Mouse (Mus musculus): Measurements from ENCODE around the gene Alg12. TPM values are rescaled to one million over a fixed set of nuclear protein-coding genes. Genes with fewer than 3 reads are reported as not detected.

The Alg12 gene
- polyA plus RNA-seq, 1 experiment from 2014 or later: 9.8 TPM

DNA sequence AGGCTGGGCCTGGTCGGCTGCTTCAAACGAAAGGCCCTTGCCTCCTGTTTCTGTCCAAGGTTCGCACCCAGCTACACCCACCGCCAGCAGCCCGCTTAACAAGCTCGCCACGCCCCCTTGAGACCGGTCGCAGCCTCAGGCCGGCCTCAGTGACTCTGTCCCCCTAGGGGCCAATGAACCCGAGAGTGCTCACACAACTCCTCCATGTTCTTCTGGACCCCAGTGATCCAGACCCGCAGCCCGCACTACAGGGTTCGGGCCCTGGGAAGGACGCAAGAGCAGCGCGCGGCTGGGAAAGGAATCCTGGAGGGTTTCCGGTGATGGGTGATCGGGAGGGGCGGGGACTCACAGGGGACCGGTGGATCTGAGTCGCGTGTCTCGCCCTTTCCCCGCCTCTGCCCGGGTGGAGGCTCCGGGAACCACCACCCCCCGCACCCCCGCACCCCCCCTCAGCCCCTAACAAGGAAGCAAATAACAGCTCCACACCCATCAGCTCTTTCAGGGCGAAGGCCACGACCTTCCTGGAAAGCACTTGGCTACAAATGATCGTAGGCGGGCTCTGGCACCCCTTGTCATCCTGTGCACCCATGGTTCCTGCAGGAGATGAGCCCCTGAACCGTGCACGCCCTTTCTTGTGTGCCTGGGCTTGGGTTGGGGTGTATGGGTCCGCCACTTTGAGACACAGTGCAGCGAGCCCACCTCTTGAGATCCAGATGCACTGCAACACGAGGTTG is 18.2 kb upstream of the Alg12 start:
- H3K4me2 ChIP-seq (ENCODE audit: low read length): peak overlapping the region; percentile 69
- WGBS: under 1% methylated on average over 39 of the region's 39 CpGs
- peak; percentile 49; the same call in 1 of the 2 replicates for TF ChIP-seq CTCF (IDR thresholded peaks at IDR 0.05; ENCODE audit: low read depth)
- peak overlapping the region; percentile 64; the same call in 1 of the 2 replicates for H3K27ac ChIP-seq
- peak; percentile 68 for DNase-seq (ENCODE audit: low spot score)
- H3K27me3 ChIP-seq (ENCODE audit: insufficient read depth, low read length): no peaks in the 10 kb centered on the region
- ATAC-seq (replicated peaks; ENCODE audit: low FRiP score, low read depth): peak; percentile 30
- H3K4me1 ChIP-seq (replicated peaks; ENCODE audit: insufficient read depth, low read length): peaks cover 24% of the 10 kb centered on the region
- no peaks in the 10 kb centered on the region for H3K36me3 ChIP-seq (ENCODE audit: insufficient read depth, low read length)
- H3K4me3 ChIP-seq (replicated peaks; ENCODE audit: low read depth, low read length): peak overlapping the region; percentile 38
- no peaks in the 10 kb centered on the region for H3K9me3 ChIP-seq (replicated peaks; ENCODE audit: low read length)
- peak overlapping the region; percentile 49; the same call in 1 of the 2 replicates for H3K9ac ChIP-seq (ENCODE audit: low read depth, low read length)

DNA sequence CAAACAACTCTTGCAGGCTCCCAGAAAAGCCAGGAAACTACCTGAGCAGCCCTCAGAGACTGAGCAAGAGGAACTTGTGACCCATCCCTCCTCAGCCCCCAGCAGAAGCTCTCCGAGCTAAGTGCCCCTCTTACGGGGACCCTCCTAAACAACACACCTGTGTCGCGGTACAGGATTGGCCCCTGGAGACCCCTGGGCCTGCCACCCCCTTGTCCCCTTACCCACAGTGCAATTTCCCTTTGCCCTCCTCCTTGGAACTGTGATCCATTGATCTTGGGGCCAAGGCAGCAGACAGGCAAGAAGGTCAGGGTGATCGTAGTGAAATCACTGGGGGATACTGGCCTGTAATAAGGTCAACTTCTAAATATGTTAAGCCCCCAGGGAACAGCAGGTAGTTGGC is 17.5 kb upstream of the Alg12 start:
- ATAC-seq (replicated peaks; ENCODE audit: low FRiP score, low read depth) (no peak), DNase-seq (ENCODE audit: low spot score) (no peak)
- H3K27me3 ChIP-seq (ENCODE audit: insufficient read depth, low read length): no peaks in the 10 kb centered on the region
- 60% methylated on average over 5 of the region's 5 CpGs for WGBS
- H3K4me3 ChIP-seq (replicated peaks; ENCODE audit: low read depth, low read length): no peak overlapping the region
- H3K36me3 ChIP-seq (ENCODE audit: insufficient read depth, low read length): no peaks in the 10 kb centered on the region
- peak overlapping the region; percentile 22; the same call in 1 of the 2 replicates for H3K27ac ChIP-seq
- H3K4me2 ChIP-seq (ENCODE audit: low read length): peak overlapping the region; percentile 69
- H3K9ac ChIP-seq (ENCODE audit: low read depth, low read length): no peak overlapping the region
- no peaks in the 10 kb centered on the region for H3K9me3 ChIP-seq (replicated peaks; ENCODE audit: low read length)
- TF ChIP-seq CTCF (IDR thresholded peaks at IDR 0.05; ENCODE audit: low read depth): no peak
- peaks cover 24% of the 10 kb centered on the region for H3K4me1 ChIP-seq (replicated peaks; ENCODE audit: insufficient read depth, low read length)

DNA sequence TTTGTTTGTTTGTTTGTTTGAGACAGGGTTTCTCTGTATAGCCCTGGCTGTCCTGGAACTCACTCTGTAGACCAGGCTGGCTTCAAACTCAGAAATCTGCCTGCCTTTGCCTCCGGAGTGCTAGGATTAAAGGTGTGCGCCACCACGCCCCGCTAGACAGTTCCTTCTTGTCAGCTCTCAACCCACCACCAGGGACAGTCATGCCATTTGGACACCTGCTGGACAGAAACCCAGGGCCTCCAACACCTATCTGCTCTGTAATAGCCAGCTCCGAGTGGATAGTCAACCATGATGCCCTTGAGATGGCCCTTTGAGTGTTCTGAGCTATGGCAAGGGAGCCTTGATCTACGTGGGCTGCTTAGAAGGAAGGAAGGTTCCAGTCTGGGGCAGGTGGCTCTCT is 16.9 kb upstream of the Alg12 start:
- H3K27me3 ChIP-seq (ENCODE audit: insufficient read depth, low read length): no peaks in the 10 kb centered on the region
- DNase-seq (ENCODE audit: low spot score): no peak
- H3K4me1 ChIP-seq (replicated peaks; ENCODE audit: insufficient read depth, low read length): peaks cover 24% of the 10 kb centered on the region
- peak; percentile 57 for TF ChIP-seq CTCF (IDR thresholded peaks at IDR 0.05; ENCODE audit: low read depth)
- H3K27ac ChIP-seq: peak overlapping the region; percentile 22; the same call in 1 of the 2 replicates
- no peaks in the 10 kb centered on the region for H3K36me3 ChIP-seq (ENCODE audit: insufficient read depth, low read length)
- no peak overlapping the region for H3K9ac ChIP-seq (ENCODE audit: low read depth, low read length)
- H3K9me3 ChIP-seq (replicated peaks; ENCODE audit: low read length): no peaks in the 10 kb centered on the region
- no peak overlapping the region for H3K4me3 ChIP-seq (replicated peaks; ENCODE audit: low read depth, low read length)
- 78% methylated on average over 6 of the region's 6 CpGs for WGBS
- no peak overlapping the region for H3K4me2 ChIP-seq (ENCODE audit: low read length)
- 0 out of 2 replicates have a peak, but pooled peaks have one; percentile 22 for ATAC-seq (replicated peaks; ENCODE audit: low FRiP score, low read depth)

DNA sequence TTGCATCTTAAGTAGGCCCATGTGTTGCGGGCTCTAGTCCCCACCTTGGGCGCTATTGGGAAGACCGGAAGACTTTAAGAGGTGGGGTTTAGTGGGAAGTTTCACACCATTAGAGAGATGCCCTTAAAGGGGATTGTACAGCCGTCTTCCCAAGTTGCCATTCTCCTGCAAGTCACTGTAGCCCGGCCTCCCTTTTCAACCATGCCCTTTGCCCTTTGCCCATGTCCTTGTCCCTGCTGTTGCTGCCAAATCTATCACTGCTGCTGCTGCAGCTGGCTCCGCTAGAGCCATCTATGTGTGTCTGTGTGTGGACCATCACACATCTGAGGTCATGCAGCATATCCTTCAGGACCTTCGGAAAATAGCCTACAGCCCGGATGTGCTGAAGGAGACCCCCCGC is 13.4 kb upstream of the Alg12 start:
- Histone ChIP-seq H3K9ac (ENCODE audit: low read depth, low read length) (no peak overlapping the region), H3K36me3 (ENCODE audit: insufficient read depth, low read length) (no peaks in the 10 kb centered on the region), H3K27ac (peak overlapping the region; percentile 81; the same call in 1 of the 2 replicates), H3K27me3 (ENCODE audit: insufficient read depth, low read length) (no peaks in the 10 kb centered on the region), H3K4me1 (replicated peaks; ENCODE audit: insufficient read depth, low read length) (peaks cover 2% of the 10 kb centered on the region), H3K4me2 (ENCODE audit: low read length) (no peak overlapping the region), H3K9me3 (replicated peaks; ENCODE audit: low read length) (no peaks in the 10 kb centered on the region), H3K4me3 (replicated peaks; ENCODE audit: low read depth, low read length) (no peak overlapping the region)
- no peak for DNase-seq (ENCODE audit: low spot score)
- no peak for TF ChIP-seq CTCF (IDR thresholded peaks at IDR 0.05; ENCODE audit: low read depth)
- 73% methylated on average over 9 of the region's 9 CpGs for WGBS
- ATAC-seq (replicated peaks; ENCODE audit: low FRiP score, low read depth): no peak

DNA sequence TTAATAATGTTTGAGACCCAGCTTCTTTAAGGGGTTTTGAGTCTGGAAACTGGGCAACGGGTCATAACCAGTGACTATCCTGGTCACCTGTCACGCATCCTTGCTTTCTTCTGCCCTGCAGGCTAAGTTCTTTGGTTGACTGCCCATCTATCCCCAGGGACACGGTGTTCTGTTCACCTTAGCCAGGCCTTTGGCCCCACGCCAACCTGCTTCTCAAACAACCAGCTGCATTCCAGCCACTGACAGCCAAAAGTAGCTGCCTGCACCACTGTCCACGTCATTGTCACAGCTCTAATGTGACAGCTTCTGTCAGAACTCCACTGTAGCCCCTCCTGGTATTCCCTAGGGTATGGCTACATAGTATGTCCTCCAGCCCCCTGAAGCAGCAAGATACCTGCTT is 12.4 kb upstream of the Alg12 start:
- Histone ChIP-seq H3K9me3 (replicated peaks; ENCODE audit: low read length) (no peaks in the 10 kb centered on the region), H3K4me3 (replicated peaks; ENCODE audit: low read depth, low read length) (no peak overlapping the region), H3K9ac (ENCODE audit: low read depth, low read length) (no peak overlapping the region), H3K27me3 (ENCODE audit: insufficient read depth, low read length) (no peaks in the 10 kb centered on the region), H3K27ac (peak overlapping the region; percentile 81), H3K4me2 (ENCODE audit: low read length) (no peak overlapping the region), H3K4me1 (replicated peaks; ENCODE audit: insufficient read depth, low read length) (no peaks in the 10 kb centered on the region; the same call in none of the 2 replicates), H3K36me3 (ENCODE audit: insufficient read depth, low read length) (0 out of 2 replicates have a peak, but pooled peaks cover under 1% of the 10 kb centered on the region)
- peak; percentile 72 for DNase-seq (ENCODE audit: low spot score)
- WGBS: 31% methylated on average over 5 of the region's 5 CpGs
- ATAC-seq (replicated peaks; ENCODE audit: low FRiP score, low read depth): peak; percentile 46; the same call in 1 of the 2 replicates
- TF ChIP-seq CTCF (IDR thresholded peaks at IDR 0.05; ENCODE audit: low read depth): no peak

DNA sequence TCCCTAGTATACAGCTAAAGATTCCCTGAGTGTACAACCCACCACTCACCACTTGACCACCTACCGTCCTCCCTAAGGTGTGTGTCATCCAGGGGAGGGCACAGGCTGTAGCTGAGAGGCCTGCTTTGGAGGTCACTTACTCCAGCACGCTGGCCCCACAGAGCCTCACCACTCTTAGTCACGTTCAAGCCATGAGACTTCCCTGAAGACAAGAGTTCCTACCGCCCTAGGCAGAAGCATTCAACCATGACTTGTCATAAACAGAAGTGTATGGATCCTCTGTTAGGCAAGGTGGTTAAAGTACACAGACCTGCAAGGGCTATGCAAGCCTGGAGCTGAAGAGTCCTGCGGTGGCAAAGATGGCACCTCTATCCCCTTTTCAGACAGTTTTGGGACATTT is 11.6 kb upstream of the Alg12 start:
- Histone ChIP-seq H3K4me1 (replicated peaks; ENCODE audit: insufficient read depth, low read length) (no peaks in the 10 kb centered on the region; the same call in none of the 2 replicates), H3K9ac (ENCODE audit: low read depth, low read length) (no peak overlapping the region), H3K4me3 (replicated peaks; ENCODE audit: low read depth, low read length) (no peak overlapping the region), H3K27me3 (ENCODE audit: insufficient read depth, low read length) (no peaks in the 10 kb centered on the region), H3K9me3 (replicated peaks; ENCODE audit: low read length) (no peaks in the 10 kb centered on the region), H3K4me2 (ENCODE audit: low read length) (no peak overlapping the region), H3K36me3 (ENCODE audit: insufficient read depth, low read length) (0 out of 2 replicates have a peak, but pooled peaks cover 7% of the 10 kb centered on the region), H3K27ac (peak overlapping the region; percentile 81)
- TF ChIP-seq CTCF (IDR thresholded peaks at IDR 0.05; ENCODE audit: low read depth): no peak
- peak; percentile 47 for ATAC-seq (replicated peaks; ENCODE audit: low FRiP score, low read depth)
- WGBS: 55% methylated on average over 5 of the region's 5 CpGs
- DNase-seq (ENCODE audit: low spot score): peak; percentile 38
